Comparison of ENCODE assay signal across 29 mouse cellular contexts in the genomic region with DNA sequence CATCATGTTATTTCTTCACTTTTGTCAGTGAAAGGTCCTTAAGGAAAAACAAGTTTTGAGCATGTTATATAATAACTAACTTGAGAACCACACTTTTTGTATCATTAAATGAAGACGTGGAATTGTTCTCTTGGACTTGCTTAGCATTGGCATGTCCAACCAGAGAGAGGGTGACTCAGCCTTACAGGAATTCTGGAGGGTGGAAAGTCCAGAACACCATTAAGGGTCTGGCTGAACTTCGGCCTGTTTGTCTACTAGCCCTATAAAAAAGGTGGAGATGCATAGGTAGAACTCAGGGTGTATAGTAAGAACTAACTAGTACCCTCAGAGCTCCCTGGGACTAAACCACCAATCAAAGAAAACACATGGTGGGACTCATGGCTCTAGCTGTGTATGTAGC. TPM values are rescaled to one million over a fixed set of nuclear protein-coding genes. Genes with fewer than 3 reads are reported as not detected.
DNase-seq lines count a peak whose midpoint lies in the region; ATAC-seq and TF ChIP-seq lines count a peak whose summit lies in the region.
"Had no signal": no experiment of that assay in that cellular context is flagged by ENCODE, and none has a peak within 500 bp of the region (broad histone marks: within the 10 kb centered on the region; RNA-seq: fewer than 3 reads in every experiment).

No protein-coding gene starts in this region.

- ATAC-seq in intestine, postnatal 0 days = peak; percentile 98
- ATAC-seq in frontal cortex, adult (ENCODE audit: low TSS enrichment) = no peak
- ATAC-seq: activated CD4-positive, CD25-positive, alpha-beta regulatory T cell, adult 4 months; forebrain, embryonic 13.5 days; forebrain, embryonic 16.5 days had no signal

- peak; percentile 16 for DNase-seq in kidney, adult 11 months
- no peak for DNase-seq in kidney, postnatal 10 days
- peak; percentile 41 for DNase-seq in kidney, adult 9 months
- no peak for DNase-seq in kidney, postnatal 25 days
- no peak for DNase-seq in cerebellum, adult 9-10 months
- DNase-seq: adrenal gland, adult 8-10 months; adrenal gland, postnatal 25 days; cerebellum, adult 11-12 months; cerebellum, adult 8-10 months; cerebellum, postnatal 14 days; gastrocnemius, adult 2 months; gastrocnemius, postnatal 14 days; heart, adult 11 months; heart, postnatal 10 days; heart, postnatal 36 days had no signal

- no peak overlapping the region for H3K4me3 ChIP-seq in intestine, postnatal 0 days (ENCODE audit: low read depth, low read length)
- H3K4me3 ChIP-seq: forebrain, embryonic 10.5 days; forebrain, embryonic 13.5 days; gastrocnemius, adult 2 months; heart, embryonic 12.5 days; heart, embryonic 15.5 days; hindbrain, embryonic 10.5 days; hindbrain, embryonic 13.5 days had no signal

- no peak overlapping the region; the same call in 1 of the 2 replicates for H3K27ac ChIP-seq in intestine, postnatal 0 days (ENCODE audit: low read depth, low read length)
- H3K27ac ChIP-seq: forebrain, embryonic 10.5 days; forebrain, embryonic 13.5 days; gastrocnemius, adult 2 months; heart, embryonic 15.5 days; hindbrain, embryonic 10.5 days; hindbrain, embryonic 13.5 days had no signal

- no peak for TF ChIP-seq CTCF in intestine, postnatal 0 days (IDR thresholded peaks at IDR 0.05; ENCODE audit: low read depth)

- no peaks in the 10 kb centered on the region for H3K36me3 ChIP-seq in intestine, postnatal 0 days (ENCODE audit: control insufficient read depth, insufficient read depth)
- H3K36me3 ChIP-seq: forebrain, embryonic 10.5 days; heart, embryonic 12.5 days; heart, embryonic 15.5 days; hindbrain, embryonic 10.5 days; hindbrain, embryonic 13.5 days had no signal

- H3K9me3 ChIP-seq in intestine, postnatal 0 days (ENCODE audit: control insufficient read depth) = no peaks in the 10 kb centered on the region
- H3K9me3 ChIP-seq: forebrain, embryonic 10.5 days; forebrain, embryonic 13.5 days; heart, embryonic 12.5 days; heart, embryonic 15.5 days; hindbrain, embryonic 10.5 days; hindbrain, embryonic 13.5 days had no signal

- no peak overlapping the region for H3K4me2 ChIP-seq in intestine, postnatal 0 days (replicated peaks; ENCODE audit: low read depth)
- H3K4me2 ChIP-seq: forebrain, embryonic 13.5 days; heart, embryonic 12.5 days; heart, embryonic 15.5 days; hindbrain, embryonic 13.5 days had no signal

- no peak overlapping the region for H3K9ac ChIP-seq in intestine, postnatal 0 days (ENCODE audit: low read depth, low read length)
- H3K9ac ChIP-seq: forebrain, embryonic 13.5 days; heart, embryonic 12.5 days; heart, embryonic 15.5 days; hindbrain, embryonic 13.5 days had no signal

- no peaks in the 10 kb centered on the region for H3K27me3 ChIP-seq in intestine, postnatal 0 days (replicated peaks; ENCODE audit: control insufficient read depth, insufficient read depth, low read length)
- H3K27me3 ChIP-seq: forebrain, embryonic 13.5 days; heart, embryonic 12.5 days; heart, embryonic 15.5 days; hindbrain, embryonic 13.5 days had no signal

- 48% methylated on average over 2 of the region's 2 CpGs for WGBS in intestine, postnatal 0 days

- no peaks in the 10 kb centered on the region for H3K4me1 ChIP-seq in intestine, postnatal 0 days (replicated peaks; ENCODE audit: control insufficient read depth, insufficient read depth, low read length)
- H3K4me1 ChIP-seq: forebrain, embryonic 10.5 days; forebrain, embryonic 13.5 days; heart, embryonic 12.5 days; heart, embryonic 15.5 days; hindbrain, embryonic 10.5 days; hindbrain, embryonic 13.5 days had no signal

RNA-seq across cellular contexts. Expression of a gene that starts 16.9 kb away (rescaled TPM):
- polyA plus RNA-seq in intestine, postnatal 0 days (2015; fragmentation: Nextera tagmentation; extraction: Ambion mirVana) = 121 and 126 TPM in 2 replicates
- polyA plus RNA-seq: activated CD4-positive, CD25-positive, alpha-beta regulatory T cell, adult 4 months; brain, embryonic 14.5 days; embryonic facial prominence, embryonic 11.5 days; embryonic facial prominence, embryonic 14.5 days; forebrain, embryonic 10.5 days; forebrain, embryonic 13.5 days; forebrain, embryonic 16.5 days; frontal cortex, adult 2 months; heart, embryonic 12.5 days; heart, embryonic 15.5 days; hindbrain, embryonic 10.5 days; hindbrain, embryonic 13.5 days had no signal

RNA-seq across cellular contexts. Expression of a gene that starts 35.8 kb away (rescaled TPM):
- polyA plus RNA-seq in intestine, postnatal 0 days (2015; fragmentation: Nextera tagmentation; extraction: Ambion mirVana) = 0.09 and 0.16 TPM in 2 replicates
- polyA plus RNA-seq: embryonic facial prominence, embryonic 11.5 days; forebrain, embryonic 10.5 days; forebrain, embryonic 13.5 days; heart, embryonic 12.5 days; hindbrain, embryonic 10.5 days had no signal

Comparison
In these comparisons a context has a peak if more than half of its experiments do, and no peak if none do; other contexts are left out.
1. DNase-seq: peak in kidney, adult 11 months (single experiment) and kidney, adult 9 months (single experiment); none in kidney, postnatal 10 days (single experiment), kidney, postnatal 25 days (0 of 2) and cerebellum, adult 9-10 months (single experiment).